Mouse (Mus musculus): ENCODE measurements around the gene Tmf1. TPM values are rescaled to one million over a fixed set of nuclear protein-coding genes. Genes with fewer than 3 reads are reported as not detected.

The Tmf1 gene
- polyA plus RNA-seq, 1 experiment from 2014 or later: 44.5 TPM

DNA sequence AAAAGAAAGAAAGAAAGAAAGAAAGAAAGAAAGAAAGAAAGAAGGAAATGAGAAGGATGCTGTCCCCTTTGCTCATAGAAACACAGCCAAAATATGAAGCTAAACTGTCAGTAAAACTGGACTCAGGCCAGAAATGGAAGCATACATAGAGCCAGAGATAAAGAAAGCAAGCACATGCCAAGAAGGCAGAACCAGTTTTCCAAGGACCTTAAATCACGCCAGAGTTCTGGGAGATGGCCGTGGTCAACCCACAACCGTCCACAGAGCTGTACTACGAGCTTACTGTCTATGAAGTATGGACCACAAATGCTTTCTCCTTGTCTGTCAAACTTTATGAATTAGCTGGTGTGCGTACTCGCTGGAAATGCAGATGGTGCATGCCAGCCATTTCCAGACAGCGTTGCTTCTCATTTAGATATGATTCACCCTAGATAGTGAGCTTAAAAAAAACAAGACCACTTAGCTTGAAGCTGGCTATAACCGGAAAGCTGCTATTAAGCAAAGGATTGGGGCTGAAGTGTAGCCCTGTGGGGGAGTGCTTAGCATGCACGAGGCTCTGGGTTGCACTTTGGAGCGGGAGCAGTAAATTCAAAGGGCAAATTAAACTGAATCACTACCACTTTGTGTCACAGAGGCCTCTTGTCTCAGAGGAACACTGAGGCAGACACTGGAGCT, 54.4 kb downstream of the Tmf1 start:
- 81% methylated on average over 10 of the region's 10 CpGs for WGBS
- no peak overlapping the region for H3K4me3 ChIP-seq
- H3K27me3 ChIP-seq: no peaks in the 10 kb centered on the region
- no peaks in the 10 kb centered on the region for H3K9me3 ChIP-seq
- ATAC-seq (ENCODE audit: low FRiP score): no peak
- H3K27ac ChIP-seq: no peak overlapping the region
- no peak overlapping the region for H3K9ac ChIP-seq
- no peak overlapping the region for H3K4me2 ChIP-seq
- 0 out of 2 replicates have a peak, but pooled peaks cover 5% of the 10 kb centered on the region for H3K36me3 ChIP-seq
- H3K4me1 ChIP-seq (replicated peaks): no peaks in the 10 kb centered on the region

- ATAC-seq (ENCODE audit: low FRiP score): no peak
- Histone ChIP-seq H3K27ac (no peak overlapping the region), H3K27me3 (no peaks in the 10 kb centered on the region), H3K36me3 (peaks cover 8% of the 10 kb centered on the region; the same call in 1 of the 2 replicates), H3K9ac (no peak overlapping the region), H3K9me3 (no peaks in the 10 kb centered on the region), H3K4me1 (replicated peaks) (no peaks in the 10 kb centered on the region), H3K4me2 (no peak overlapping the region), H3K4me3 (no peak overlapping the region)
- WGBS: 66% methylated on average over 4 of the region's 4 CpGs
Measured at GRCm38 (mm10) chr6:97120922-97121321, 58.0 kb downstream of the Tmf1 start.

GRCm38 (mm10) chr6:97118327-97118726, 60.6 kb downstream of the Tmf1 start:
- Histone ChIP-seq H3K27ac (no peak overlapping the region), H3K4me1 (replicated peaks) (no peaks in the 10 kb centered on the region), H3K36me3 (peaks cover 3% of the 10 kb centered on the region; the same call in 1 of the 2 replicates), H3K4me3 (no peak overlapping the region), H3K4me2 (no peak overlapping the region), H3K9ac (no peak overlapping the region), H3K9me3 (no peaks in the 10 kb centered on the region), H3K27me3 (no peaks in the 10 kb centered on the region)
- ATAC-seq (ENCODE audit: low FRiP score): no peak
- WGBS: 71% methylated on average over 3 of the region's 3 CpGs

- H3K27ac ChIP-seq: no peak overlapping the region
- no peaks in the 10 kb centered on the region for H3K9me3 ChIP-seq
- no peak for ATAC-seq (ENCODE audit: low FRiP score)
- H3K27me3 ChIP-seq: no peaks in the 10 kb centered on the region
- H3K9ac ChIP-seq: no peak overlapping the region
- peaks cover 10% of the 10 kb centered on the region; the same call in 1 of the 2 replicates for H3K36me3 ChIP-seq
- WGBS: 78% methylated on average over 5 of the region's 5 CpGs
- H3K4me1 ChIP-seq (replicated peaks): no peaks in the 10 kb centered on the region
- no peak overlapping the region for H3K4me2 ChIP-seq
- no peak overlapping the region for H3K4me3 ChIP-seq
Measured at GRCm38 (mm10) chr6:97116896-97117295, 62.0 kb downstream of the Tmf1 start.

DNA sequence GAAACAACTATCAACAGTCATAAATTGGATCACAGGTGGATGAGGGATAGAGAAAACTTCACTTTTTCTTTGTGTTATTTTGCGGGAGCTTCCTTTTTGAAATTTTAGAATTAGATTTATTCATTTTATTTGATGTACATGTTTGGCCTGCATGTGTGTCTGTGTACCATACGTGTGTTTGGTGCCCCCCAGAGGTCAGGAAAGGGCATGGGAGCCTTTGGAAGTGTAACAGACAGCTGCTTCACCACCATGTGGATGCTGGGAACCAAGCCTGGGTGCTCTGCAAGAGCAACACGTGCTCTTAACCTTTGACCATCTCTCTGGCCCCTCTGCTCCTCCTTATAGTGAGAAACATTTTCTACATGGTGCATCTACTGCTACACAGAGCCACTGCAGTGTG, 64.1 kb downstream of the Tmf1 start:
- no peaks in the 10 kb centered on the region for H3K4me1 ChIP-seq (replicated peaks)
- H3K4me2 ChIP-seq: no peak overlapping the region
- H3K36me3 ChIP-seq: peaks cover 16% of the 10 kb centered on the region; the same call in 1 of the 2 replicates
- 62% methylated on average over 3 of the region's 3 CpGs for WGBS
- no peaks in the 10 kb centered on the region for H3K27me3 ChIP-seq
- H3K9me3 ChIP-seq: no peaks in the 10 kb centered on the region
- H3K27ac ChIP-seq: no peak overlapping the region
- H3K4me3 ChIP-seq: no peak overlapping the region
- no peak for ATAC-seq (ENCODE audit: low FRiP score)
- H3K9ac ChIP-seq: no peak overlapping the region

DNA sequence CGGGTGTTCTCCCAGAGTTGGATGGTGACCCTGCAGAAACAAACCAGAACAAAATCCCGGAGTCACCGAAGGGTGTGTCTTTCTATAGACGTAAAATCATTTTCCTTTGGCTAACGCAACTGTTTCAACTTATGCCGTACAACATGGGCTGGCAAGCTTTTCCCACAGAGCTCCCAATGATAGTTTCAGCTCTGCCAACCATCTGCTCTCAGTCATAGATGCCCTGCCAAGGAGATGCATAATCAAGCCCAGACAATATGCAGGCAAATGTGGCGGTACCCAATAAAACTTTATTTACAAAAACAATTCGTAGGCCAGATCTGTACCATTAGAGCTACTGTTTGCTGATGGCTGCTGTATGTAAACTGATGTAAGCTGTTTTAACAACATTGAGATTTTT, 66.7 kb downstream of the Tmf1 start:
- ATAC-seq (ENCODE audit: low FRiP score): no peak
- WGBS: 95% methylated on average over 8 of the region's 8 CpGs
- H3K4me3 ChIP-seq: no peak overlapping the region
- H3K27ac ChIP-seq: no peak overlapping the region
- H3K27me3 ChIP-seq: no peaks in the 10 kb centered on the region
- no peaks in the 10 kb centered on the region for H3K9me3 ChIP-seq
- H3K4me1 ChIP-seq (replicated peaks): no peaks in the 10 kb centered on the region
- H3K36me3 ChIP-seq: 0 out of 2 replicates have a peak, but pooled peaks cover 12% of the 10 kb centered on the region
- H3K4me2 ChIP-seq: no peak overlapping the region
- no peak overlapping the region for H3K9ac ChIP-seq

DNA sequence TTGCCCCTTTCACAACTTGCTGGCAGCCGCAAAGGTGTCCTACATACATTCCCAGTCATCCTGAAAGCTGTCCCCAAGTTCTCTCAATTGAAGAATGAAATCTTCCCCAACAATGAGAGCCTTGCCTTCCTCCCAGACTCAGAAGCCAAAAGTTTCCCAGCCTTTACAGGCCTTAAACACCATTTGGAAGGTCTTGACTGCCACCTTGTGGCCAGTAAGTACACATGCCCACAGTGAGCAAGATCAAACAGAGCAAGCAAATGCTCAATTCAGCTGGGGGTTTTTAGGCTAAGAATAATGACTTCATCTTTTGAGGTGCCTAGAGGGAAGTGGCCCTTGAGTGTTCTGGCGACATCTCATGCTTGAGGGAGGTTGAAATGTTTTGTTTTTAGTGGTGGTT, 72.1 kb downstream of the Tmf1 start:
- H3K4me3 ChIP-seq: no peak overlapping the region
- H3K4me2 ChIP-seq: no peak overlapping the region
- H3K36me3 ChIP-seq: 0 out of 2 replicates have a peak, but pooled peaks cover 4% of the 10 kb centered on the region
- peaks cover 16% of the 10 kb centered on the region for H3K4me1 ChIP-seq (replicated peaks)
- WGBS: 10% methylated on average over 2 of the region's 2 CpGs
- no peaks in the 10 kb centered on the region for H3K9me3 ChIP-seq
- no peaks in the 10 kb centered on the region for H3K27me3 ChIP-seq
- H3K9ac ChIP-seq: no peak overlapping the region
- no peak overlapping the region for H3K27ac ChIP-seq
- peak; percentile 68; the same call in 1 of the 2 replicates for ATAC-seq (ENCODE audit: low FRiP score)

- WGBS: 82% methylated on average over 8 of the region's 8 CpGs
- no peak overlapping the region for H3K9ac ChIP-seq
- ATAC-seq (ENCODE audit: low FRiP score): no peak
Measured at GRCm38 (mm10) chr6:97106106-97106505, 72.8 kb downstream of the Tmf1 start.

DNA sequence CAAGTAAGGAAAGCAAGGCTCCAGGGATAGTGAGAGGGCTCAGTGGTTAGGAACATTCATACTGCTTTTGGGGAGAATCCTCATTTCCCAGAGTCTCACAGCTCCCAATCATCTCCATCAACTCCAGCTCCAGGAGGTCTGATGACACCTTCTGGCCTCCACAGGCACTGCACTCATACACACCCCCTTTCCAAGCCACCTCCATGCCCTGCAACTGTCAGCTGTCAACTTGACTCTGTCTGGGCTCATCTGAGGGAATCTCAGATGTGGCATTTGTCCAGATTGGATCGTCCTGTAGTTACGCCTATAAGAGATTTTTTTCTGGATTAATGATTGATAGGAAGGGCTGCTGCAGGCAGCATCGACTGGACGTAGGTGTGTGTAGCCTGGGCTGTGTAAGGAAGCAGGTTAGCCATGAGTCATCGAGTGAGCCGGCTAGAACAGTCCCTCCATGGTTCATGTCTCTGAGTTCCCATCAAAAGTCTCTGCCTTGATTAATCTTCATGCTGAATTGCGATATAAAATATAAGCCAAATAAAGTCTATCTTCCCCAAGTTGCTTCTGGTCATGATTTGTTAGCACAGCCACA, 74.6 kb downstream of the Tmf1 start:
- Histone ChIP-seq H3K9ac (no peak overlapping the region), H3K27me3 (peaks cover 3% of the 10 kb centered on the region; the same call in 1 of the 2 replicates), H3K4me3 (no peak overlapping the region), H3K27ac (no peak overlapping the region), H3K36me3 (no peaks in the 10 kb centered on the region), H3K4me1 (replicated peaks) (peaks cover 22% of the 10 kb centered on the region), H3K4me2 (no peak overlapping the region), H3K9me3 (no peaks in the 10 kb centered on the region)
- 85% methylated on average over 7 of the region's 7 CpGs for WGBS
- ATAC-seq (ENCODE audit: low FRiP score): no peak

More at GRCm38 (mm10) chr6:97106106-97106505, 72.8 kb downstream of the Tmf1 start:
- Histone ChIP-seq H3K36me3 (no peaks in the 10 kb centered on the region), H3K4me2 (no peak overlapping the region), H3K9me3 (no peaks in the 10 kb centered on the region), H3K27me3 (no peaks in the 10 kb centered on the region), H3K27ac (no peak overlapping the region), H3K4me3 (no peak overlapping the region), H3K4me1 (replicated peaks) (peaks cover 22% of the 10 kb centered on the region)

Other genes with a start within 250 kb of the Tmf1 start
- 2.1 and 3.4 TPM in 2 replicates for gene Fam19a4, start 118.7 kb downstream of the Tmf1 start, polyA plus RNA-seq (2015; fragmentation: Nextera tagmentation; extraction: Ambion mirVana)
- 9.3 and 9.7 TPM in 2 replicates for gene Eogt, start 29.9 kb downstream of the Tmf1 start, polyA plus RNA-seq (2015; fragmentation: Nextera tagmentation; extraction: Ambion mirVana)
- 91.5 and 93.0 TPM in 2 replicates for gene Uba3, start 26.5 kb upstream of the Tmf1 start, polyA plus RNA-seq (2015; fragmentation: Nextera tagmentation; extraction: Ambion mirVana)
- 120 and 122 TPM in 2 replicates for gene Arl6ip5, start 31.6 kb upstream of the Tmf1 start, polyA plus RNA-seq (2015; fragmentation: Nextera tagmentation; extraction: Ambion mirVana)
- 0.08 and 0.17 TPM in 2 replicates for gene Lmod3, start 73.6 kb upstream of the Tmf1 start, polyA plus RNA-seq (2015; fragmentation: Nextera tagmentation; extraction: Ambion mirVana)

Data from hindbrain, embryonic 13.5 days (tissue).